Mouse (Mus musculus) T-helper 1 cell (primary cell): ENCODE data around the gene Gm20865.
"Not testable (repeated sequence)": the region's sequence is repeated elsewhere in the genome, so short reads cannot be mapped to it uniquely, and the experiment has no call there.

Source experiments
- in situ Hi-C: fragments of 300-600 bp; cut with MboI, MseI; formaldehyde crosslinking; loops from one replicate; pipeline ENCODE4 v1.15.1; 2025; ENCODE audit warnings: high pct_unique_total_duplicates

The Gm20865 gene

GRCm38 (mm10) chrY:21241275-21241674, at the start of gene Gm20865:
Gene Gm20865, plus strand, starts transcription at chrY:21241575.
- in situ Hi-C loops, result not testable (repeated sequence)
